Mouse (Mus musculus) megakaryocyte, embryonic 14.5 days (primary cell): ENCODE measurements around the gene Itpr1.

ENCODE experiments used
- FLI1 ChIP-seq: IDR thresholded peaks from 2 replicates; pipeline ENCODE4 v1.6.1; 2012; ENCODE audit warnings: low read length, inconsistent platforms, mixed read lengths
- GATA1 ChIP-seq: IDR thresholded peaks from 3 replicates; pipeline ENCODE4 v1.6.1; 2012; ENCODE audit warnings: mixed read lengths, low read length, inconsistent platforms, borderline replicate concordance

DNA sequence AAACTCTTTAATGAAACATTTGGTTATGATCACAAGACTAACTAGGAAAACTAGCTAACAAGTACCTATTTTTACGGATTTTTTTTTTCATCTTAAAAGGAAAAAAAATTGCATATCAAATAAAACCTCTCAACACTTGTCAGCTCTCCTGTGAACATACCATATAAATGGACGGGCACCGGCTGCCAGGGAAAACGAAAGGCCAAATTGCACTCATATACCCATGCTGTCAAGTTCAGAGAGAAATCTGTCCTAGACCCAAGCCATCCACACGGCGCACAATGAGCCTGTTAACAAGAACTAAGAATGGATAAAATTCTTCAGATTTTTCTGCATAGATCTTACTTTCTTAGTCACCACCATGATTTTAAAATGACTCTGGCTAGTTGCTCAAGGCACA is 379.7 kb downstream of the Itpr1 start:
- TF ChIP-seq GATA1 (no peak), FLI1 (no peak)
